Mouse (Mus musculus): Measurements from ENCODE around the gene Kcnb1.

Gene Kcnb1

DNA sequence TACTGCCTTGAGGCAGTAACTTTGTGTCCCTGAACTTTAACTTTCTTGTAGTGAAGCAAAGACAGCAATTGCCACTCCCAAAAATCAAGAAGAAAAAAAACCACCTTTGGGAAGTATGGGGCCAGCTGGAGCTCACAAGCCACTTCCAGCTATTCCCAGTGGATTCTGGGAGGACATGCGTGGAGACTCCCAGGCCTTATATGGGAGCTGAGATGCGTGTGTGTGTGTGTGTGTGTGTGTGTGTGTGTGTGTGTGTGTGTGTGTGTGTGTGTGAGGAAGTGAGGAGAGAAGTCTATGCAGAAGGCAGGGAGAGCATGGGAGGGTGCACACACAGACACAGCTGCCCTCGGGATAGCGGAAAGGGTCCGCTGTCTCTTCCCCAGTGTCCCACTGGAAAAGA is 62.6 kb downstream of the Kcnb1 start:
- DNase-seq (ENCODE audit: low read depth) = no peak

DNA sequence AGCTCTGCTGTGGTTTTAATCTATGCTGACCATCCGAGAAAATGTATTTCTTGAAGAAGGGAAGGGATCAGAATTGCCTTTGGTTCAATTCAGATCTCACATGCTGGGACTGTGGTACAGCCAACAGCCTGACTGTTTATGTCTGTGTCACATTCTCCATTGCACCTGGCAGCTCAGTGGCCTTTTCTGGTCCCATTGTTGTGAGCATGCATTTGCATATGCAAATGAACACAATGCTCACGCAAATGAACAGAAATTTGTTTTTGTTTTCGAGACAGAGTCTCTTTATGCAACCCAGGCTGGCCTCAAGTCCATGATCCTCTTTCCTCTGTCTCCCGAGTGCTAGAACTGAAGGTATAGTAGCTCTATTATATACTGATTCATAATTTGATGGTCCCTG is 64.2 kb downstream of the Kcnb1 start:
- no peak for DNase-seq (ENCODE audit: low read depth)

DNA sequence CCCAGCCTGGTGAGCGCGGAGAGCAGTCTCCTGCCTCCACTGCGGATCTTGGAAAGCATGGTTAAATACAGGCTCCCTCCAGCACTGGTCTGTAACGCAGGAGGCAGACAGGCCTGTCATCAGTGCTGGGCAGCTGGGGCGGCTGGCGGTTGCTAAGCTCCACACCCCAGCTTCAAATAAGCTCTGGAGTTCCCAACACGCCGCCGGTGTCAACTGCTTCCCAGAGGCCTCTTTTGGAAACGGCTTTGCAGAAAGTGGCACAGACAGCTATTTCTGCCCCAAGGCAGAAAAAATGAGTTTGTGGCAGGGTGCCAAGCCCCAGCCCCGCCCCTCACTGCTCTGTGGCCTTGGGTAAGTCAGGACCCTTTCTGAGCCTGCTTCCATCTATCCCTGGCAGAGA is 66.0 kb downstream of the Kcnb1 start:
- DNase-seq (ENCODE audit: low read depth) = no peak

DNA sequence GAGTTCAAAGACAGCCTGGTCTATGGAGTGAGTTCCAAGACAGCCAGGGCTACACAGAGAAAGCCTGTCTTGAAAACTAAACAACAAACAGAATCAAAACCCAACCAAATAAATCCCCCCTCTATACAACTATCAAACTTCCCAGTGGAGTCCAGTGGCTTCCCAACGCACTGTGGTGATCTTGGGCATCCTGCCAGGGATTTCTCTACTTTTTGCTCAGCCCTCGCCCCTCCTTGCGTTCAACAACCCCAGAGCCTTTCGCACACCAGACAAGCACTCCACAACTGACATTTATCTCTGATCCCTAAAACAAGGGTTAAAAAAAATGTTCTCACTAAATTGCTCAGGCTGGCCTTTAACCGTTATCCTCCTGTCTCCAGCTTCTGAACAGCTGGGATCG is 67.2 kb downstream of the Kcnb1 start:
- DNase-seq (ENCODE audit: low read depth) = no peak

DNA sequence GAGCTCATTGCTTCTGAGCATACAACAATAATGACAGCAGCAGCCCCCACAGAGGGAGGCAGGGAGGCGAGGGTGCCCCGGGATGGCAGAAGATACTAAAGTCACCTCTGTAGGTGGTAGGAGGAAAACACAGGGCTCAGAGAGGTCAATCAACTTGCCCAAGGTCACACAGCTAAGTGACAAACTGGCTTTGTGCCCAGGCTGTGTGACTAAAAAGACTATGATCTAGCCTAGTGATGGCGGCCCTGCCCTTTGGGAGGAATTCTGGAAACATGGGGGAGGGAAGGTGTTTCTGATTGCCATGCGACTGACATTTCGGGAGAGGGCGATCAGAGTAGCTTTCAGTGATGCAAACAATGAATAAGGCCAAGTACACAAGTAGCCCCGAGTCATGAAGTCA is 68.0 kb downstream of the Kcnb1 start:
- no peak for DNase-seq (ENCODE audit: low read depth)

DNA sequence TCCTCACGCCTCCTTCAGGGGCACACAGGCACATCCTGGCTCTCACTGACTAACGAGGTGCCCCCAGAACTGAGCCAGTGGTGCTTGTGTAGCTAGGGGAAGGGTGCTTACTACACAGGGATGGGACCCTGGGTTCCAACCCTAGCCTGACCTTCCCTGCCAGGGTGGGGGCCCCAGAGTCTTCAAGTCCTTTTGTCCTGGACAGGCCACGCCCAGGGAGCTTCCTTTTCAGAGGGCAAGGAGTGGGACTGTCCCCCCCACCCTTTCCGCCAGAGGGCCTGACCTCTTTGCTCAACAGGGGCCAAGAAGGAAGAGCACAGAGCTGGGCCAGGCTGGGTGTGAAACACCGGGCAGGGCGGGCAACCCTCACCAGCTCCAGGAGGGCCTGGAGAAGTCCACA is 68.7 kb downstream of the Kcnb1 start:
- no peak for DNase-seq (ENCODE audit: low read depth)

DNA sequence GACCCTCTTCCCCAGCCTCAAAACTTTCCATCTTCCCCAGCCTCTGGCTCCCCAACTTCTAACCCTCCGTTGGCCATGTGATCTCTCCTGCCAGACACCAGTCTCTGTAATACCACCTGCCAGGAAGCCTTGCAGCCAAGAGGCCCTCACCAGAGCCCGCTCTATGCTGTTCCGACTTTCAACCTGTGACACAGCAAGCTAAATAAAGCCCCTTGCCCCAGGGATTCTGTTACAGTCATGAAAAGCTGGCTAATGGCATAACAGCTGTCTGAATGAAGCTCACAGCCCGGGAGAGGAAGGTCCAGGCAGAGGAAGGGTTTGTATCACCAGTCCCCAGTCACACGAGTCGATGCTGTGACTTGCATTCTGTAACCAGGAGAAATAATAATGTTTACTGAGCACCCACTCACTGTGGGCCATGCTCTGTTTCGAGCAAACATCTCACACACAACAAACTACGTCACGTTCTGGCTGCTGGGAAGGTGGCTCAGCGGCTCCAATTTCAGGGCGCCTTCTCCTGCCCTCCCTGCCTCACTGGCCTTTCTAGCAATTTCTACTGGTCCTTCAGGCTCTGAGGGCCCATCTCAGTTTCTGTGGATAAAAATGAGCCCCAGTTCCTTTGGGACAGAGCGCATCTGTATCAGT is 69.6 kb downstream of the Kcnb1 start:
- no peak for DNase-seq (ENCODE audit: low read depth)

DNA sequence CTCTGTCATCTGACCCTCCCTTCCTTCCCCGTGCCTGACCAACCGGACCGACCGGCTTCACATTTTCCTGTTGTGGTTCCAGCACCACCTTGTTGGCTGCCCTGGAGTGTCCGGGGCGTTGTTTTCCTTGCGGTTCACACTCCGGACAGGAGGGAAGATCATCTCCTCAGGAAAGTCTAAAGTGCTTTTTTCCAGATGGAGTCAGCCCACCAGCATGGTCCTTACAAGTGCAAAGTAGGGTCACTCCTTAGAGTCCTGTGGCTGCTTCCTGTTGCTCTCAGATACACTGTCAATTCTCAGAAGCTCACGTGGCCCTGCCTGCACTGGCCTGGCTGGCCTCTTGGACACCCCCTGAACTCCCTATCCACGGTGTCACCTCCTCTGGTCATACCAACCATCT is 71.9 kb downstream of the Kcnb1 start:
- no peak for DNase-seq (ENCODE audit: low read depth)

DNA sequence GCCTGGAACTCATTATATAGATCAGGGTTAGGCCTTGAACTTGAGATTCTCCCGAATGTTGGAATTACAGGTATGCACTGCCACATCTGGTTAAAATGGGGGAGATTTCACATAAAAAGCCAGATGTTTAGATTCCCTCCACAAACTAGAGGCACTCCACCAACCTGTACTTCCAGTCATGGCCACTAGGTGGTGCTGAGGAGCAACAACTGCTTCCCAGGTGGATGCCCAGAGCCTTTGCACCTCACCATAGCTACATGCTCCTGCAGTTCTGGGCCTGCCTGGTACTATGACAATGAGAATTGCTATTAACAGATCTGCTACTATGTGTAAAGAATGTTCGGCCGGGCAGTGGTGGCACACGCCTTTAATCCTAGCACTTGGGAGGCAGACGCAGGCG is 77.2 kb downstream of the Kcnb1 start:
- DNase-seq (ENCODE audit: low read depth) = peak; percentile 44

DNA sequence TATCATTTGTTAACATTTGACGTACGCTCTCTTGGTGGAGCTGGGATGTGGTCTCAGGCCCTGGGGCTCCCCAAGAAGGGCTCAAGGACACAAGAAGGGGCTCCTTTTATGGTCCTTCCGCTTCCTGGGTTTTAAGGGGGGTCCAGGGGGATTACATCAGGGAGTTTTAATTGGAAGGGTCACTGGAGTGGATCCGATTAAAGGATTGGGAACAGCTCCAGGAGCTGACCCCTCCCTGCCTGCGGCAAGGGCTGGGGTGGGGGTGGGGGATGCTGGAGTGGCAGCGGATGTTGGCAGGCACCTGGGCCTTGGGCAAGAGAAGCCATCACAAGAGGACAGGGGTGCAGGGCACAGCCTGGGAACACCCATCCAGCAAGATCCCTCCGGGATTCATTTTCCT is 77.7 kb downstream of the Kcnb1 start:
- DNase-seq (ENCODE audit: low read depth) = no peak

DNA sequence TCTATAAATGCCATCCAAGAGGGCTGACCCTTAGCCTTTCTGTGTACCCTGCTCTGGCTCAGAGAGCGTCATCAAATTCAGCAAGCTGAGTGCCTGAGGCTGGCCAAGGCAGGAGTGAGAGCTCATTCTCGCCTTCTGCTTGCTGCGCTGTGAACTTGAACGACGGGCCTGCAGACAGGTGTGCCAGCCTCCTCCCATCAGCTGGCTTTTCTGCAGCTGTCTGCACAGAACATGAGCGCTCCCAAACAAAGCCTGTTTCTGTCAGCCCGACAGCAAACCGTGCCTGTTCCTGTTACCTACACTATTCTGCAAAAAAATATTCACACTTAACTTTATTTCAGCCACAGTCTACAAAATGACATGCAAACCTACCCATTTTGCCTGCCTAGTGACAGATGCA is 80.4 kb downstream of the Kcnb1 start:
- no peak for DNase-seq (ENCODE audit: low read depth)

DNA sequence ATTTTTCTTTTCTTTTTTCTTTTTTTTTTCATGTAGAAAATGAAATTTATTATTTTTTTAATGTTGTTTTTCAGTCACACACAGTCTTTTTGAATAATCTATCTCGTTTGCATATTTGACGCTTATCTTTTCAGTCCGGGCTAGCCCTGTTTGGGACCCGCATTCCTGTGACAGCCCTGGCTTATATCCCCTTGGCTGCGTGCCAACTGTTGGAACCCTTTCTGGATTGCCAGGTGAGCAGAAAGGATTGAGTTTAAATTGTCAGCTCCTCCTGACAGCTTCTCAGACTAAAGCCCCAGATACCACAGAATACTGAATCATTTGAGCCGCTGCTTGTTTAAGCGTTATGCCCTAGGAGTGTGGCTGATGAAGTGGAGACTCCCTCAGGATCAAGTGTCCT is 86.4 kb downstream of the Kcnb1 start:
- DNase-seq (ENCODE audit: low read depth) = no peak

DNA sequence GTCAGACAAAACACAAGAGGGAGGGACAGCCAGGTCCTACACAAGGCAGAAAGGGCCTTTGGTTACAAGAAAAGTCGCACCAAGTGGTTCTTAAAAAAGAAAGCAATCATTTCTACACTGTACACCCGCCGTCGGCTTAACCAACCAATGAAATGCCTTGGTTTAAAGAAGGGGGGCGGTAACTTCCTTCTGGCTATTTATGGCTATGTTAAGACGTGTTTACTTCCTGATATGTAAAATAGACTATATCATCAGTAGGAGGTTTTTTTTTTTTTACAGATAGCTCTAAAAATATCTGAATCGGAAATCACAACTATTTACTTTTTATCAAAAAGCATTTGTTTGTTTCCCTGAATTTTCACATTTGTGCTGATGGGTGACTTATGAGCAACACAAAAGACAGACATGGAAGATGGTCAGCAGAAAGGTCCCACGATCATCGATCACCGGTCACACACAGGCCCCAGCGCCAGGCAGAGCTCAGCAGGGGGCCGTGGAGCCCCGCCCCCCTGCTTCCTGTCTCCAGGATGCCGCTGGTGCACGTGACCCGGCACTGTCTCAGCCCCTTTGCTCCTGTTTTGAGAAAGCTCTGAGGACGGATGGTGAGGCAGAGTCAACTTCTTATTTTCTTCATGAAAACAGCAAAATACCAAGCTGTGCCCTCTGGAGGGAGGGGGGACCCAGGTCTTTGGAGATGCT is 88.1 kb downstream of the Kcnb1 start:
- peak; percentile 38 for DNase-seq (ENCODE audit: low read depth)

DNA sequence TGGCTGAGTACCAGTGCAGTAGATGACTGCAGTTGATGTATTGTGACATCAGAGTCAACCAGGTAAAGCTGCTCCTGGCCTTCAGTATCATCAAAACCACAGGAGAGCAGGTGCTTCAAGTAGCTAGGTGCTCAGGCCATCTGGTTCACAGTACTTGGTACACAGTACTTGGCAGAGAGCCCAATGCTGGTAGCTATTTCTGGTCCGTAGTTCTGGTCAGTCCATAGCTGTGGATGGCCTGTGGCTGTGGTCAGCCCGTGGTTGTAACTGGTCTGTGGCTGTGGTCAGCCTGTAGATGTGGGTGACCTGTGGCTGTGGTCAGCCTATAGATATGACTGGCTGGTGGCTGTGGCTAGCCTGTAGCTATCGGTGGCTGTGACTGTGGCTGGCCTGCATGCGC is 95.3 kb downstream of the Kcnb1 start:
- DNase-seq (ENCODE audit: low read depth) = no peak

DNA sequence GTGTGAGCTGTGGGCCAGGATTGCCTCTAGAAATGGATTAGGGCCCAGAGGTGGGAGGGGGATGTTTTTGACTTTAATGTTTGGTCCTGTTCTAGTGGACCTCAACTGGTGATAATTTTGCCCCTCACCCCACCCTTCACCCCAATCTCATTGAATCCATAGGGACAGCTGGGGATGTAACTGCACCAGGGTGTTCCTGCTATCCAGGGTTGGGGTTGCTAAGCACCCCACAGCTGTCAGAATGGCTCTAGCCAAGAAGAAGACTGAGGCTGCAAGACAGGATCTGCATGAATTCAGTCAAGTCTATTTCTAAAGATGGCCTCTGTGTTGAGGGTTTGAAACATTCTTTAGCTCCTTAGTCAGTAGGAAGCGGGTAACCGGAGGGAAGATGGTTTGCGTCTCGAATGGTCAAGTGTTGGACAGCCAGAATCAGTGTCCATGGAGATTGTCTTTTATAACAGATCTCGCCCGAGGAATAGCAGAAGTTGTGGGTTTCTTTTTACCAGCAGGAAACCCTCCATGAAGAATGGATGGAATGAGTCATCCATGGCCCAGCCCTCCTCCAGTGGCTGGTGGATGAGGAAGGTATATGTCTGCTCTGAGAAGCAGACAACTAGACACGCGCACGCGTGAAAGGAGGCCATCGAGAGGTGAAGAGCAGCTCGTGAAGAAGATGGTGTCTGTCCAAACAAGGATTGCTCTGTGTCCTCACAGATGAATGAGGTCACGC is 96.6 kb downstream of the Kcnb1 start:
- no peak for DNase-seq (ENCODE audit: low read depth)

DNA sequence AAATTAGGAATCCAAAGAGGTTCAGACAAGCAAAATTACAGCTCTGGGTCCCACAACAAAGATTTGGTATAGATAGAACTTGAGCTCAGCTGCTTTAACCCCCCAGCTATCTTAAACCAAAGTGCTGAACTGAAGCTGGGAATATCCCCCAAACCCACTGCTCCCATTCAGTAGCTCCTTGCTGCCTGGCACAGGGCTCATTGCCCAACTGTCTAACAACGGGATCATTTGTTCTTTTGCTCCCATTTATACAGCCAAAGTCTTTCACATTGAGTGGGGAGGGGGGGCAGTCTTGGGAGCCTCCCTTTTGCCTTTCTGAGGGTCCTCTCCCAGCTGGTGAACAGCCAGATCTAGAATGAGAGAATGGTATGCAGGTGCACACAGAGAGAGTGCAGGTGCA is 99.7 kb downstream of the Kcnb1 start:
- DNase-seq (ENCODE audit: low read depth) = no peak

DNA sequence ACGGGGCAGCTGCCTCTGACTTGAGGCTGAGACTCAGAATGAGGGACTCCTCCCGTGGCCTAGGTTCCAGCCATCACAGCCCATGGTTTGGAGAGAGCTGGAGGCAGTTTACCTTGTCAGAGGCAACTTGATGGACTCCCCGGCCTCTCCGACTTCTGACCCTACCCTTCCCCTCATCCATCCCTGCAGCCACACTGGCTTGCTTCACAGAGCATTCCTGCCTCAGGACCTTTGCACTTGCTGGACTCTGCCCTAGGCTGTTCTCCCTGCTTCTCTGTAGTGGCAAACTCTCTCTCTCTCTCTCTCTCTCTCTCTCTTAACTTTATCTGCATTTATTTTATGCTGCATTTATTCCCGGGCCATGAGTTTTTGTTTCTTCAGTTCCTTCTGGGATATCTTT is 103.1 kb downstream of the Kcnb1 start:
- no peak for DNase-seq (ENCODE audit: low read depth)

DNA sequence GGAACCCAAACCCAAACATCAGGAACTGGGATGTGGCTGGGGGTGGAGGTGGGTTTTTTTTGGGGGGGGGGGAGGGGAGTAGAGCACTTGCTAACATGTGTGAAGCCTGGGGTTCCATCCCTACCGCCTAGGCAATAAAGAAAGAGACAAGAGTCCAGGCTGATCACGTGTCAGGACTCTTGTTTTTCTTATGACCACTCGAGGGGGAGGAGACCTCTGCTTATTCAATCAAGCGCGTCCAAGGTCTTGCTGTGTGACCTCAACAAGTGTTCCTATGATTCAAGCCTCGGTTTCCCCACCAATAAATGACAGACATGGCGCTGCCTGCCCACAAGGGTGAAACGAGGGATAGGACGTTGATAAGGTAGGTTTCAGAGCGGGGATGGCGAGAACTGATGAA is 103.9 kb downstream of the Kcnb1 start:
- DNase-seq (ENCODE audit: low read depth) = no peak

DNA sequence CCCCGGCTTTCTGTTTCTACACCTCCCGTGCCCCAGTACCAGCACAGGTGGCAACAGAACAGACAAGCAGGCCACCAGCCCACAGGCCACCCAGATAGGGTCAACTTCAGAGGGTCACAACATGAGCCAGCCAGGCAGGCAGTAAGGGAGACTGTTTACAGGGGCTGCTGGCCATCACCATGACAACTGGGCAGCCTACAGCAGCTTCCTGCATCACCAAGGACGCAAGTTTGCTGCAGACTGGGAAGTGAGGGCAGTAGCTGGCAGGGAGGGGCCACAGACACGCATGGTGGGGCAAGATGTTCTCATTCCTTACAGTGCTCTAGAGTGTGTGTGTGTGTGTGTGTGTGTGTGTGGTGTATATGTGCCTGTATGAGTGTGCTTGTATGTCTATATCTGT is 108.3 kb downstream of the Kcnb1 start:
- no peak for DNase-seq (ENCODE audit: low read depth)

DNA sequence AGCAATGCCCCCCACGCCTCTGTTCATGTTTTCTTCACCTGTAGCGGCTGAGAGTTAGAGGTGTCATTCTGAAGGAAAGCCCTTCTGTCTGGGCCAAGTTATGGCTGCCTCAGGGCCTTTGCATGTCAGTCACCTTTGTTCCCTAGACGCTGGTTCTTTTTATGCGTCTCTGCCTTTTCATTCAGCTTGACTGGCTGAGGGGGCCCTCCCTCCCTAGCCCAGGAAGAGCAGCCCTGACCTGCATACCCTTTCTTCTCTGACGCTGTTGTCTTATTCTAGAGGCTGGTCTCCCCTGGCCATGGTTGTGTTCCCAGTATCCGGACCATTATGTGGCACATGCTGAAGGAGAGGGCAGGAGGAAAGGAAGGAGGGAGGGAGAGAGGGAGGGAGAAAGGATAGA is 108.8 kb downstream of the Kcnb1 start:
- DNase-seq (ENCODE audit: low read depth) = no peak

DNA sequence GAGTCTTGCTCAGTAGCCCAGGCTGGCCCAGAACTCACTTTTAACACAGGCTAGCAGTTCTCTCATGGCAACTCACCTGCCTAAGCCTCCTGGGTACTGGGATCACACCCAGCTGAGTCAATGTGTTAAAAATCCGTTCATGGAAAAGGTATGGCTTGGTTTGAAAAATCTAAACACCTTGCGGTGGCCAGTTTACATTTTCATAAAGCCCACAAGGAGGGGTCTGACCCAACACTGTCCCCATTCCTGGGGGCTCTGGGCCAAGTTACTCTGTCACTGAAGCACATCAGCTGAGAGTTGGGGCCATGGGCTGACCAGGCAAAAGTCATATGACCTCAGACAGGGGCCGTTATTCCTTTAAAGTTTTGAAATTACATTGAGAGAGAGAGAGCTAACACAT is 109.6 kb downstream of the Kcnb1 start:
- no peak for DNase-seq (ENCODE audit: low read depth)

DNA sequence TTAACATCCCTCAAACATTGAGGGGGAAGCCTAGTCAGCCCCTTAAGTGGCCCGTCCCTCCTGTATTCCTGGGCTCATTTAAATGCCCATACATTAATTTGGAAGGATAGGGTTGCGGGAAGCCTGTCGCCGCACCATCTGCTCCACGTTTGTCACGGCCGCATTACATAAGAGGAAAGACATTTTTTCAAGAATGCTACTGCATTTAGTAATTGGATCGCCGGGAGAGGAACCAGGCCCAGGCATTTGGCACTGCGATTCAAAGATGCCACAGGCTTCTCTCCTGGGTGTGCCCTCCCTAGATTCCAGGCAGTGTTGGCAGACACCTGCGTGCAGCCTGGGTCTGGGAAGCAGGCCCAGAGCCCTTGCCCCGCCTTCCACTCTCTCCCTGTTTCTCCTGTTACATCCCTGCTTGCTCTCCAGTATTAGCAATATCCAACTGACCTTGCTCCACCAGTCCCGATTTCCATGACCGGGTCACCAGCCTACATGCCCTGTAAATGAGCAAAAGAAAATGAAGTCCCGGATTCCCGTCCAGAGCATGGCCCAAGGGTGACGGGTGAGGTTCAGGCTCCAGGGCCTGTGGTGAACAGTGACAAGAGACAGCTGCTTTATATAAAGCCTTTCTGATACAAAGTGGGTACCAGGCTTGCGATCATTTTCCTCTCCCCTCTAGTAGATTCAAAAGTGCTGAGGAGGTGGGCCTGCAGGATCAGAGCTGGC is 110.3 kb downstream of the Kcnb1 start:
- no peak for DNase-seq (ENCODE audit: low read depth)

DNA sequence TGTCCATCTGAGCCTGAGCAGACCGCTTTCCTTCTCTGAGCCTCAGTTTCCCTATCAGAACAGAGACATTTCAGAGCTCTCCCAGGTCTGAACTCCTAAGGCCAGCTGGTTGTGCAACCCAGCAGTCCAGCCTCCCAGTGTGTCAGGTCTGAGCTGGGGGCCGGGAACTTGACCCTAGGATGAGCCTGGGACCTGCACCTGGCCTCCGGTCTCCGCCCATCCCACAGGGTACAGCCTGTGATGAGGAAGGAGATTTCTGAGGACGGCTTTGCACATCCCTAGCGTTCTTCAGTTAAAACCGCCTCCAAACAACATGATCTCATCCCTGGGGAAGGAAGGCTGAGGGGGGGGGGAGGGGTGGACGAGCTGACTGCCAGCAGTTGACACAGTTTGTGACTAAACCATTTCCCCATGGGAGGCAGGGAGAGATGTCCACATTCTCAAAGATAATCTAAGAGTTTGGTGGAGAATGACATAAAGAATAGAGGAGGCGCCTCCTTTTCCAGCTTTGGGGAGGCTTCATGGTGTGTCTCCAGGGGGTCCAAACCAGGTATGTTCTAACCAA is 110.9 kb downstream of the Kcnb1 start:
- no peak for DNase-seq (ENCODE audit: low read depth)

Measured in c-Kit-positive CD71-positive TER-119-negative erythroid progenitor cells, embryonic 14.5 days (primary cell).